In genomic region chr5:90876045-90876444, GRCm38 (mm10) we compare ENCODE assay signal across 12 mouse cellular contexts. TPM values are rescaled to one million over a fixed set of nuclear protein-coding genes. Genes with fewer than 3 reads are reported as not detected.
DNase-seq lines count a peak whose midpoint lies in the region; ATAC-seq and TF ChIP-seq lines count a peak whose summit lies in the region.
"Had no signal": no experiment of that assay in that cellular context is flagged by ENCODE, and none has a peak within 500 bp of the region (broad histone marks: within the 10 kb centered on the region; RNA-seq: fewer than 3 reads in every experiment).

No protein-coding gene starts in this region.

- peak; percentile 19 for DNase-seq in kidney, adult 2 months
- DNase-seq in kidney, adult 18-20 months = no peak
- peak; percentile 43 for DNase-seq in adrenal gland, adult 8-10 months
- no peak for DNase-seq in spleen, postnatal 10 days (ENCODE audit: low spot score in 2 of 2)
- DNase-seq in forebrain, embryonic 11.5 days (ENCODE audit: low spot score) = no peak
- DNase-seq: liver, embryonic 13.5 days had no signal

- no peak overlapping the region for H3K4me2 ChIP-seq in heart, embryonic 11.5 days
- no peak overlapping the region for H3K4me2 ChIP-seq in lung, embryonic 15.5 days
- no peak overlapping the region for H3K4me2 ChIP-seq in forebrain, embryonic 16.5 days (ENCODE audit: low read length)
- H3K4me2 ChIP-seq in forebrain, embryonic 11.5 days (ENCODE audit: low read depth, low read length, severe bottlenecking) = no peak overlapping the region
- H3K4me2 ChIP-seq: embryonic facial prominence, embryonic 13.5 days; hindbrain, embryonic 15.5 days; liver, embryonic 13.5 days had no signal

- no peak for TF ChIP-seq CTCF in kidney, adult 2 months (conservative IDR thresholded peaks at IDR 0.05; ENCODE audit: insufficient read depth, insufficient read length, low read depth, low read length)

- H3K27me3 ChIP-seq in kidney, adult 2 months (replicated peaks; ENCODE audit: control insufficient read depth, insufficient read depth, low read length) = no peaks in the 10 kb centered on the region
- no peaks in the 10 kb centered on the region for H3K27me3 ChIP-seq in heart, embryonic 11.5 days (ENCODE audit: control insufficient read depth, insufficient read depth, low read length)
- H3K27me3 ChIP-seq in lung, embryonic 15.5 days = no peaks in the 10 kb centered on the region
- no peaks in the 10 kb centered on the region for H3K27me3 ChIP-seq in forebrain, embryonic 16.5 days (replicated peaks; ENCODE audit: control insufficient read depth, insufficient read depth, low read length)
- no peaks in the 10 kb centered on the region for H3K27me3 ChIP-seq in forebrain, embryonic 11.5 days (ENCODE audit: control insufficient read depth, insufficient read depth, low read length)
- H3K27me3 ChIP-seq: embryonic facial prominence, embryonic 13.5 days; hindbrain, embryonic 15.5 days; liver, embryonic 13.5 days had no signal

- H3K9ac ChIP-seq in heart, embryonic 11.5 days (ENCODE audit: low read depth, low read length) = no peak overlapping the region
- H3K9ac ChIP-seq in lung, embryonic 15.5 days = no peak overlapping the region
- no peak overlapping the region for H3K9ac ChIP-seq in forebrain, embryonic 16.5 days (replicated peaks; ENCODE audit: low read depth, low read length)
- H3K9ac ChIP-seq in forebrain, embryonic 11.5 days (ENCODE audit: low read length) = no peak overlapping the region
- H3K9ac ChIP-seq: embryonic facial prominence, embryonic 13.5 days; hindbrain, embryonic 15.5 days; liver, embryonic 13.5 days had no signal

- no peaks in the 10 kb centered on the region for H3K9me3 ChIP-seq in heart, embryonic 11.5 days (replicated peaks; ENCODE audit: control insufficient read depth, low read length)
- no peaks in the 10 kb centered on the region for H3K9me3 ChIP-seq in lung, embryonic 15.5 days
- H3K9me3 ChIP-seq in forebrain, embryonic 16.5 days (ENCODE audit: control insufficient read depth, low read length) = no peaks in the 10 kb centered on the region
- H3K9me3 ChIP-seq in forebrain, embryonic 11.5 days (ENCODE audit: control insufficient read depth, low read length) = no peaks in the 10 kb centered on the region
- H3K9me3 ChIP-seq: embryonic facial prominence, embryonic 13.5 days; hindbrain, embryonic 15.5 days; liver, embryonic 13.5 days had no signal

- H3K36me3 ChIP-seq in kidney, adult 2 months (ENCODE audit: control insufficient read depth, insufficient read depth, low read length) = no peaks in the 10 kb centered on the region
- H3K36me3 ChIP-seq in heart, embryonic 11.5 days (ENCODE audit: control insufficient read depth, insufficient read depth, low read length) = no peaks in the 10 kb centered on the region
- H3K36me3 ChIP-seq in lung, embryonic 15.5 days = no peaks in the 10 kb centered on the region
- H3K36me3 ChIP-seq in forebrain, embryonic 16.5 days (ENCODE audit: control insufficient read depth, insufficient read depth) = no peaks in the 10 kb centered on the region
- H3K36me3 ChIP-seq in forebrain, embryonic 11.5 days (ENCODE audit: control insufficient read depth, insufficient read depth, low read length) = no peaks in the 10 kb centered on the region
- H3K36me3 ChIP-seq: embryonic facial prominence, embryonic 13.5 days; hindbrain, embryonic 15.5 days; liver, embryonic 13.5 days had no signal

- no peak overlapping the region for H3K4me3 ChIP-seq in kidney, adult 2 months (ENCODE audit: insufficient read depth, low read depth, low read length)
- H3K4me3 ChIP-seq in heart, embryonic 11.5 days (ENCODE audit: low read depth, low read length) = no peak overlapping the region
- H3K4me3 ChIP-seq in lung, embryonic 15.5 days = no peak overlapping the region
- no peak overlapping the region for H3K4me3 ChIP-seq in forebrain, embryonic 16.5 days (replicated peaks; ENCODE audit: low read length)
- H3K4me3 ChIP-seq in forebrain, embryonic 11.5 days (ENCODE audit: low read depth, low read length) = no peak overlapping the region
- H3K4me3 ChIP-seq: embryonic facial prominence, embryonic 13.5 days; hindbrain, embryonic 15.5 days; liver, embryonic 13.5 days had no signal

- 59% methylated on average over 4 of the region's 4 CpGs for WGBS in kidney, adult 2 months
- 36% methylated on average over 4 of the region's 4 CpGs for WGBS in heart, embryonic 11.5 days (ENCODE audit: insufficient replicate concordance)
- 53% methylated on average over 4 of the region's 4 CpGs for WGBS in lung, embryonic 15.5 days
- WGBS in forebrain, embryonic 16.5 days = 79% methylated on average over 4 of the region's 4 CpGs
- 82% methylated on average over 4 of the region's 4 CpGs for WGBS in forebrain, embryonic 11.5 days

- 0 out of 2 replicates have a peak, but pooled peaks have one; percentile 49 for ATAC-seq in heart, embryonic 11.5 days (replicated peaks; ENCODE audit: insufficient number of reproducible peaks, low FRiP score, low TSS enrichment)
- peak; percentile 57; the same call in 1 of the 2 replicates for ATAC-seq in lung, embryonic 15.5 days (ENCODE audit: borderline replicate concordance, extremely low read depth, low FRiP score, low TSS enrichment)
- no peak for ATAC-seq in forebrain, embryonic 16.5 days
- ATAC-seq in forebrain, embryonic 11.5 days (replicated peaks; ENCODE audit: low FRiP score) = no peak

- H3K27ac ChIP-seq in kidney, adult 2 months (ENCODE audit: insufficient read depth, low read depth, low read length) = no peak overlapping the region; the same call in 1 of the 2 replicates
- peak overlapping the region; percentile 32; the same call in 1 of the 2 replicates for H3K27ac ChIP-seq in heart, embryonic 11.5 days (ENCODE audit: low read depth, low read length)
- H3K27ac ChIP-seq in lung, embryonic 15.5 days = no peak overlapping the region
- no peak overlapping the region for H3K27ac ChIP-seq in forebrain, embryonic 16.5 days (ENCODE audit: low read length)
- H3K27ac ChIP-seq in forebrain, embryonic 11.5 days (ENCODE audit: low read depth, low read length) = no peak overlapping the region
- H3K27ac ChIP-seq: embryonic facial prominence, embryonic 13.5 days; hindbrain, embryonic 15.5 days; liver, embryonic 13.5 days had no signal

- H3K4me1 ChIP-seq in kidney, adult 2 months (ENCODE audit: control insufficient read depth, insufficient read depth, low read length) = peaks cover 5% of the 10 kb centered on the region; the same call in 1 of the 2 replicates
- no peaks in the 10 kb centered on the region for H3K4me1 ChIP-seq in heart, embryonic 11.5 days (ENCODE audit: control insufficient read depth, insufficient read depth, low read length)
- no peaks in the 10 kb centered on the region for H3K4me1 ChIP-seq in lung, embryonic 15.5 days
- no peaks in the 10 kb centered on the region for H3K4me1 ChIP-seq in forebrain, embryonic 16.5 days (replicated peaks; ENCODE audit: control insufficient read depth, insufficient read depth, low read length)
- no peaks in the 10 kb centered on the region for H3K4me1 ChIP-seq in forebrain, embryonic 11.5 days (replicated peaks; ENCODE audit: control insufficient read depth, insufficient read depth, low read length)
- H3K4me1 ChIP-seq: hindbrain, embryonic 15.5 days; liver, embryonic 13.5 days had no signal

- no peak for TF ChIP-seq POLR2A in kidney, adult 2 months (IDR thresholded peaks at IDR 0.05; ENCODE audit: low read depth, low read length)

RNA-seq across cellular contexts. Expression of gene Cxcl1, which starts 15.0 kb away (rescaled TPM):
- 0.69 and 1.6 TPM in 2 replicates for polyA plus RNA-seq in kidney, adult 2 months (2012; rRNA removed)
- 1 to 10 TPM in 1 of 4 experiments, under 1 TPM in 3; 0.49 to 2.1 (median 0.67) TPM for total RNA-seq in adrenal gland, adult 8-10 months (2022)
- 0.27 TPM in 1 of 2 replicates, not detected in the other for polyA plus RNA-seq in heart, embryonic 11.5 days (2014; fragmentation: Nextera tagmentation; extraction: Ambion mirVana)
- 0.40 and 0.69 TPM in 2 replicates for polyA plus RNA-seq in lung, embryonic 15.5 days (2015; fragmentation: Nextera tagmentation; extraction: Ambion mirVana)
- 0.17 TPM in 1 of 2 replicates, not detected in the other for polyA plus RNA-seq in forebrain, embryonic 16.5 days (2015; fragmentation: Nextera tagmentation; extraction: Ambion mirVana)
- not detected in 2 replicates for polyA plus RNA-seq in forebrain, embryonic 11.5 days (2014; fragmentation: Nextera tagmentation; extraction: Ambion mirVana)
- polyA plus RNA-seq: CD4-positive, CD25-positive, alpha-beta regulatory T cell, adult 4 months had no signal

RNA-seq across cellular contexts. Expression of gene Cxcl2, which starts 27.6 kb away (rescaled TPM):
- 0.42 and 1.1 TPM in 2 replicates for polyA plus RNA-seq in kidney, adult 2 months (2012; rRNA removed)
- 1 to 10 TPM in 1 of 4 experiments, under 1 TPM in 3; 0.22 to 1.1 (median 0.62) TPM for total RNA-seq in adrenal gland, adult 8-10 months (2022)
- not detected in 2 replicates for polyA plus RNA-seq in heart, embryonic 11.5 days (2014; fragmentation: Nextera tagmentation; extraction: Ambion mirVana)
- not detected in 2 replicates for polyA plus RNA-seq in lung, embryonic 15.5 days (2015; fragmentation: Nextera tagmentation; extraction: Ambion mirVana)
- polyA plus RNA-seq in forebrain, embryonic 16.5 days (2015; fragmentation: Nextera tagmentation; extraction: Ambion mirVana) = not detected in 2 replicates
- not detected in 2 replicates for polyA plus RNA-seq in forebrain, embryonic 11.5 days (2014; fragmentation: Nextera tagmentation; extraction: Ambion mirVana)
- polyA plus RNA-seq: embryonic facial prominence, embryonic 13.5 days; hindbrain, embryonic 15.5 days; liver, embryonic 13.5 days had no signal

RNA-seq across cellular contexts. Expression of gene Mthfd2l, which starts 54.9 kb away (rescaled TPM):
- polyA plus RNA-seq in kidney, adult 2 months (2012; rRNA removed) = 23.4 and 45.0 TPM in 2 replicates
- 10 to 100 TPM; 15.7 to 20.5 (median 18.5) TPM for total RNA-seq in adrenal gland, adult 8-10 months (2022)
- polyA plus RNA-seq in heart, embryonic 11.5 days (2014; fragmentation: Nextera tagmentation; extraction: Ambion mirVana) = 32.5 and 33.3 TPM in 2 replicates
- polyA plus RNA-seq in lung, embryonic 15.5 days (2015; fragmentation: Nextera tagmentation; extraction: Ambion mirVana) = 44.2 and 45.6 TPM in 2 replicates
- 58.7 and 62.8 TPM in 2 replicates for polyA plus RNA-seq in forebrain, embryonic 16.5 days (2015; fragmentation: Nextera tagmentation; extraction: Ambion mirVana)
- polyA plus RNA-seq in forebrain, embryonic 11.5 days (2014; fragmentation: Nextera tagmentation; extraction: Ambion mirVana) = 78.3 and 85.0 TPM in 2 replicates

Comparison
In these comparisons a context has a peak if more than half of its experiments do, and no peak if none do; other contexts are left out.
1. DNase-seq: peak in kidney, adult 2 months (single experiment) and adrenal gland, adult 8-10 months (single experiment); none in kidney, adult 18-20 months (single experiment), spleen, postnatal 10 days (0 of 2) and forebrain, embryonic 11.5 days (single experiment).
2. ATAC-seq: peak in heart, embryonic 11.5 days (single experiment) and lung, embryonic 15.5 days (single experiment); none in forebrain, embryonic 16.5 days (single experiment) and forebrain, embryonic 11.5 days (single experiment).